7 mouse cellular contexts compared by ENCODE assay signal in genomic region chr4:133563123-133563571, GRCm38 (mm10). TPM values are rescaled to one million over a fixed set of nuclear protein-coding genes. Genes with fewer than 3 reads are reported as not detected.
DNase-seq lines count a peak whose midpoint lies in the region; ATAC-seq and TF ChIP-seq lines count a peak whose summit lies in the region.

No protein-coding gene starts in this region.

- DNase-seq in right cerebral cortex, postnatal 14 days = peak; percentile 26
- no peak for DNase-seq in right cerebral cortex, adult 2 months (ENCODE audit: low spot score in 2 of 2)
- DNase-seq in brain, embryonic 14.5 days (ENCODE audit: low read depth) = peak; percentile 55
- DNase-seq in lung, postnatal 4 days = no peak
- DNase-seq in layer of hippocampus, adult 11-12 months (ENCODE audit: low spot score) = no peak

- no peak overlapping the region for H3K9ac ChIP-seq in heart, embryonic 15.5 days
- no peak overlapping the region for H3K9ac ChIP-seq in stomach, embryonic 16.5 days (ENCODE audit: low read length)

- H3K4me1 ChIP-seq in heart, embryonic 15.5 days (replicated peaks) = no peaks in the 10 kb centered on the region
- no peaks in the 10 kb centered on the region for H3K4me1 ChIP-seq in stomach, embryonic 16.5 days (ENCODE audit: control insufficient read depth, insufficient read depth, low read length)

- H3K4me2 ChIP-seq in heart, embryonic 15.5 days = no peak overlapping the region
- H3K4me2 ChIP-seq in stomach, embryonic 16.5 days (ENCODE audit: low read depth, low read length) = no peak overlapping the region

- no peaks in the 10 kb centered on the region for H3K9me3 ChIP-seq in heart, embryonic 15.5 days (replicated peaks)
- H3K9me3 ChIP-seq in stomach, embryonic 16.5 days (replicated peaks; ENCODE audit: control insufficient read depth, low read length) = 0 out of 2 replicates have a peak, but pooled peaks cover 4% of the 10 kb centered on the region

- no peaks in the 10 kb centered on the region for H3K36me3 ChIP-seq in heart, embryonic 15.5 days
- no peaks in the 10 kb centered on the region for H3K36me3 ChIP-seq in stomach, embryonic 16.5 days (ENCODE audit: control insufficient read depth, insufficient read depth, low read length)

- TF ChIP-seq CTCF in brain, embryonic 14.5 days (IDR thresholded peaks at IDR 0.05; ENCODE audit: borderline replicate concordance, extremely low read depth, insufficient read depth, insufficient read length) = no peak

- no peak for TF ChIP-seq POLR2A in brain, embryonic 14.5 days (IDR thresholded peaks at IDR 0.05; ENCODE audit: borderline replicate concordance, extremely low read depth, insufficient read depth, insufficient read length, poor library complexity, severe bottlenecking)

- peak overlapping the region; percentile 73 for H3K27ac ChIP-seq in heart, embryonic 15.5 days
- H3K27ac ChIP-seq in stomach, embryonic 16.5 days (ENCODE audit: low read length) = no peak overlapping the region

- ATAC-seq in heart, embryonic 15.5 days (replicated peaks; ENCODE audit: insufficient number of reproducible peaks, insufficient read depth, low FRiP score, low read depth) = no peak; the same call in 1 of the 2 replicates
- ATAC-seq in stomach, embryonic 16.5 days (ENCODE audit: insufficient read depth, low FRiP score) = peak; percentile 21; the same call in 1 of the 2 replicates

- WGBS in heart, embryonic 15.5 days = 64% methylated on average over 11 of the region's 11 CpGs
- 72% methylated on average over 11 of the region's 11 CpGs for WGBS in stomach, embryonic 16.5 days

- no peaks in the 10 kb centered on the region for H3K27me3 ChIP-seq in heart, embryonic 15.5 days
- H3K27me3 ChIP-seq in stomach, embryonic 16.5 days (ENCODE audit: control insufficient read depth, insufficient read depth, low read length) = no peaks in the 10 kb centered on the region

- H3K4me3 ChIP-seq in heart, embryonic 15.5 days = no peak overlapping the region
- H3K4me3 ChIP-seq in stomach, embryonic 16.5 days (replicated peaks; ENCODE audit: low read length) = no peak overlapping the region

RNA-seq across cellular contexts. Expression of gene Nr0b2, which starts 10.0 kb away (rescaled TPM):
- polyA plus RNA-seq in brain, embryonic 14.5 days (2012; rRNA removed) = not detected in 2 replicates
- 13.4 and 16.0 TPM in 2 replicates for polyA plus RNA-seq in heart, embryonic 15.5 days (2015; fragmentation: Nextera tagmentation; extraction: Ambion mirVana)
- polyA plus RNA-seq in stomach, embryonic 16.5 days (2015; fragmentation: Nextera tagmentation; extraction: Ambion mirVana) = 6.6 and 7.2 TPM in 2 replicates

RNA-seq across cellular contexts. Expression of gene Gpatch3, which starts 11.4 kb away (rescaled TPM):
- polyA plus RNA-seq in brain, embryonic 14.5 days (2012; rRNA removed) = 5.9 and 7.5 TPM in 2 replicates
- polyA plus RNA-seq in heart, embryonic 15.5 days (2015; fragmentation: Nextera tagmentation; extraction: Ambion mirVana) = 3.8 and 4.8 TPM in 2 replicates
- polyA plus RNA-seq in stomach, embryonic 16.5 days (2015; fragmentation: Nextera tagmentation; extraction: Ambion mirVana) = 3.9 and 4.2 TPM in 2 replicates

RNA-seq across cellular contexts. Expression of gene Nudc, which starts 17.4 kb away (rescaled TPM):
- 119 and 167 TPM in 2 replicates for polyA plus RNA-seq in brain, embryonic 14.5 days (2012; rRNA removed)
- polyA plus RNA-seq in heart, embryonic 15.5 days (2015; fragmentation: Nextera tagmentation; extraction: Ambion mirVana) = 199 and 206 TPM in 2 replicates
- polyA plus RNA-seq in stomach, embryonic 16.5 days (2015; fragmentation: Nextera tagmentation; extraction: Ambion mirVana) = 194 and 218 TPM in 2 replicates

RNA-seq across cellular contexts. Expression of gene Gpn2, which starts 21.0 kb away (rescaled TPM):
- polyA plus RNA-seq in brain, embryonic 14.5 days (2012; rRNA removed) = 37.7 and 56.8 TPM in 2 replicates
- polyA plus RNA-seq in heart, embryonic 15.5 days (2015; fragmentation: Nextera tagmentation; extraction: Ambion mirVana) = 10.4 and 11.8 TPM in 2 replicates
- polyA plus RNA-seq in stomach, embryonic 16.5 days (2015; fragmentation: Nextera tagmentation; extraction: Ambion mirVana) = 13.8 and 14.3 TPM in 2 replicates

RNA-seq across cellular contexts. Expression of gene Sfn, which starts 38.8 kb away (rescaled TPM):
- polyA plus RNA-seq in brain, embryonic 14.5 days (2012; rRNA removed) = 10.0 and 11.9 TPM in 2 replicates
- 3.0 and 25.1 TPM in 2 replicates for polyA plus RNA-seq in heart, embryonic 15.5 days (2015; fragmentation: Nextera tagmentation; extraction: Ambion mirVana)
- polyA plus RNA-seq in stomach, embryonic 16.5 days (2015; fragmentation: Nextera tagmentation; extraction: Ambion mirVana) = 339 and 468 TPM in 2 replicates

Comparison
In these comparisons a context has a peak if more than half of its experiments do, and no peak if none do; other contexts are left out.
1. DNase-seq: peak in right cerebral cortex, postnatal 14 days (single experiment) and brain, embryonic 14.5 days (single experiment); none in right cerebral cortex, adult 2 months (0 of 2), lung, postnatal 4 days (0 of 2) and layer of hippocampus, adult 11-12 months (single experiment).